Mouse (Mus musculus) A20 (cell line): ENCODE results near the gene C1ql2.

Experiments
- DNase-seq: peaks from one replicate; pipeline ENCODE4 v3.0.0-alpha.2; 2011; ENCODE audit warnings: low read depth, low spot score

The C1ql2 gene

GRCm38 (mm10) chr1:120385029-120385571, 44.7 kb downstream of the C1ql2 start:
- DNase-seq: no peak

- DNase-seq: peak; percentile 29
Observed at GRCm38 (mm10) chr1:120389734-120390133, 49.4 kb downstream of the C1ql2 start.

- DNase-seq: peak; percentile 35
Observed at GRCm38 (mm10) chr1:120390336-120390735, 50.0 kb downstream of the C1ql2 start.
